Mouse (Mus musculus): ENCODE data around the gene Abcb9.

Abcb9 gene

GRCm38 (mm10) chr5:124095596-124096232 is at the start of gene Abcb9:
Gene Abcb9 (minus strand): TSS chr5:124095798.
- DNase-seq (ENCODE audit: low spot score), result peak; percentile 98

GRCm38 (mm10) chr5:124138066-124138465 is 42.5 kb upstream of the Abcb9 start:
- no peak for DNase-seq (ENCODE audit: low spot score)

- no peak for DNase-seq (ENCODE audit: low spot score)
Measured at GRCm38 (mm10) chr5:124134261-124134660, 38.7 kb upstream of the Abcb9 start.

- DNase-seq (ENCODE audit: low spot score), result no peak
Measured at GRCm38 (mm10) chr5:124125093-124125492, 29.5 kb upstream of the Abcb9 start.

GRCm38 (mm10) chr5:124122357-124122756 is 26.8 kb upstream of the Abcb9 start:
- DNase-seq (ENCODE audit: low spot score), result no peak

- DNase-seq (ENCODE audit: low spot score), result no peak
Measured at GRCm38 (mm10) chr5:124119204-124119603, 23.6 kb upstream of the Abcb9 start.

GRCm38 (mm10) chr5:124115990-124116845 is 20.6 kb upstream of the Abcb9 start, which contains the start of gene Arl6ip4:
Gene Arl6ip4 (plus strand): TSS chr5:124116089.
- DNase-seq (ENCODE audit: low spot score), result peak; percentile 79

- no peak for DNase-seq (ENCODE audit: low spot score)
Measured at GRCm38 (mm10) chr5:124115531-124115930, 19.9 kb upstream of the Abcb9 start.

- DNase-seq (ENCODE audit: low spot score), result no peak
Measured at GRCm38 (mm10) chr5:124114276-124115025, 18.9 kb upstream of the Abcb9 start.

- peak; percentile 70 for DNase-seq (ENCODE audit: low spot score)
Measured at GRCm38 (mm10) chr5:124113030-124113429, 17.4 kb upstream of the Abcb9 start.

- no peak for DNase-seq (ENCODE audit: low spot score)
Measured at GRCm38 (mm10) chr5:124112531-124112930, 16.9 kb upstream of the Abcb9 start.

GRCm38 (mm10) chr5:124111742-124112497 is 16.3 kb upstream of the Abcb9 start, which contains the start of gene Ogfod2:
Gene Ogfod2 (plus strand): TSS chr5:124112297.
- DNase-seq (ENCODE audit: low spot score), result peak; percentile 94

- DNase-seq (ENCODE audit: low spot score), result peak; percentile 56
Measured at GRCm38 (mm10) chr5:124111077-124111741, 15.6 kb upstream of the Abcb9 start.

GRCm38 (mm10) chr5:124103552-124103951 is 8.0 kb upstream of the Abcb9 start:
- DNase-seq (ENCODE audit: low spot score), result no peak

GRCm38 (mm10) chr5:124103020-124103419 is 7.4 kb upstream of the Abcb9 start:
- DNase-seq (ENCODE audit: low spot score), result no peak

- no peak for DNase-seq (ENCODE audit: low spot score)
Measured at GRCm38 (mm10) chr5:124102326-124102725, 6.7 kb upstream of the Abcb9 start.

- DNase-seq (ENCODE audit: low spot score), result no peak
Measured at GRCm38 (mm10) chr5:124100128-124101044, 4.8 kb upstream of the Abcb9 start.

- DNase-seq (ENCODE audit: low spot score), result no peak
Measured at GRCm38 (mm10) chr5:124098923-124099322, 3.3 kb upstream of the Abcb9 start.

- peak; percentile 40 for DNase-seq (ENCODE audit: low spot score)
Measured at GRCm38 (mm10) chr5:124095077-124095581, 469 bp downstream of the Abcb9 start.

Measured in layer of hippocampus, adult 11-12 months (tissue).